Mouse (Mus musculus): ENCODE data around the gene Grm6. TPM values are rescaled to one million over a fixed set of nuclear protein-coding genes. Genes with fewer than 3 reads are reported as not detected.

Gene Grm6
- total RNA-seq (2014; rRNA removed; ENCODE audit: low replicate concordance) (not detected in 2 replicates), polyA plus RNA-seq (2015; fragmentation: Nextera tagmentation; extraction: Ambion mirVana) (not detected in 2 replicates)

DNA sequence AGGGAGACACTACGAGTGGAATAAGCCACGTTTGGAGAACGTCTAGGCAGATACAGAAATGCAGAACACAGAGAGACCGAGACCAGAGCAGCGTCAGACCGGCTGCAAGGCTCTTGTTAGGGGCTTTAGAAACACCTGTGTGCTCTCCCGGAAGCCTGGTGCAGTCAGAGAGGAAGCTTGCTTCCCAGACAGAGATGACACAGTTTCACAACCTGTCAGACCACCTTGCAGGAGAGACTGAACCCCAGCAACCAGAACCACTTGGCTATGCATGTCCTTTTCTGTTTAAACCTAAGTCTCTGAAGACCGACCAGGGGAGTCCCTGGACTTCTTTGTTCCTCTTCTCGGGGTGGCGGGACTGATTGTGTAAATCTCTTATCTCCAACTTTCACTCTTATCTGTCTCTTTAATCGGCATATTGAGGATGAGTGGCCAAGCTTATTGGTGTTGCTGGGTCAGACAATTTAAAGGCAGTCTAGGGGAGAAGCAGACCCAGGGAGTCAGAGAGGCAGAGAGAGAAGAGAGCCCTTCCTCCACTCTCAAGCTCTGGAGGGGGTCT lies at the start of gene Grm6:
Gene Grm6, plus strand, starts transcription at position 509 of the 559 bp plus-strand sequence.
- H3K9me3 ChIP-seq (replicated peaks; ENCODE audit: control insufficient read depth, low read length) = 0 out of 2 replicates have a peak, but pooled peaks cover 4% of the 10 kb centered on the region
- ATAC-seq (ENCODE audit: insufficient read depth, low read depth) (no peak), DNase-seq (ENCODE audit: low spot score) (no peak)
- H3K27ac ChIP-seq (ENCODE audit: low read depth) = no peak within 1 kb of the TSS
- peaks cover 55% of the 10 kb centered on the region for H3K27me3 ChIP-seq (ENCODE audit: control insufficient read depth, insufficient read depth, low read length)
- peak within 1 kb of the TSS; percentile 72 for H3K4me2 ChIP-seq (ENCODE audit: low read depth, low read length)
- TF ChIP-seq EP300 (IDR thresholded peaks at IDR 0.05; ENCODE audit: low read depth) = no peak
- no peak for TF ChIP-seq CTCF (IDR thresholded peaks at IDR 0.05; ENCODE audit: low read depth)
- 3% methylated on average over 11 of the region's 11 CpGs for WGBS
- peaks cover 6% of the 10 kb centered on the region for H3K4me1 ChIP-seq (ENCODE audit: control insufficient read depth, insufficient read depth)
- no peaks in the 10 kb centered on the region for H3K36me3 ChIP-seq (replicated peaks; ENCODE audit: control insufficient read depth, insufficient read depth, low read length)
- H3K4me3 ChIP-seq (ENCODE audit: low read depth, low read length) = peak within 1 kb of the TSS; percentile 46
- H3K9ac ChIP-seq (replicated peaks; ENCODE audit: low read depth, low read length) = no peak within 1 kb of the TSS

DNA sequence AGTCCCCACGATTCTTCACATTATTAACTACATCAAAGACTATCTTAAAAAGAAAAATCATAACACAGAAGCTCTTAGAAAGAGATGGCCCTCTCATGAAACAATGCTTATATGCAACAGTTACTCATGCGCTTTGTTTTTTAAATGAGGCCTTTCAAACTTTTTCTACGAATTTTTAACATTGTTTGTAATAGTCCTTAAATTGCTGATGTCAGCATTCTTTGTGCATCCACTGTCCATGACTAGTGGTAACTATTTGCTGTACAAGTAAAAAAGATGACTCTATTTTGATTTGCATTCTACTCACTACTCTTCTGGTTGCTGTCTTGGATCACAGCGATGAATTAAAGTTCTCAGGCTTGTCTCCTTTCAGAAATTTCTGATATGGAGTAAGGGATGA lies 36.3 kb upstream of the Grm6 start:
- Histone ChIP-seq H3K27ac (ENCODE audit: low read depth) (no peak overlapping the region), H3K9me3 (replicated peaks; ENCODE audit: control insufficient read depth, low read length) (peaks cover 43% of the 10 kb centered on the region), H3K4me1 (ENCODE audit: control insufficient read depth, insufficient read depth) (no peaks in the 10 kb centered on the region), H3K4me2 (ENCODE audit: low read depth, low read length) (no peak overlapping the region), H3K27me3 (ENCODE audit: control insufficient read depth, insufficient read depth, low read length) (no peaks in the 10 kb centered on the region), H3K36me3 (replicated peaks; ENCODE audit: control insufficient read depth, insufficient read depth, low read length) (peaks cover 50% of the 10 kb centered on the region), H3K9ac (replicated peaks; ENCODE audit: low read depth, low read length) (no peak overlapping the region), H3K4me3 (ENCODE audit: low read depth, low read length) (no peak overlapping the region)
- no peak for DNase-seq (ENCODE audit: low spot score)
- ATAC-seq (ENCODE audit: insufficient read depth, low read depth) = no peak
- no peak for TF ChIP-seq CTCF (IDR thresholded peaks at IDR 0.05; ENCODE audit: low read depth)
- TF ChIP-seq EP300 (IDR thresholded peaks at IDR 0.05; ENCODE audit: low read depth) = no peak
- WGBS = 92% methylated on average over 4 of the region's 4 CpGs

DNA sequence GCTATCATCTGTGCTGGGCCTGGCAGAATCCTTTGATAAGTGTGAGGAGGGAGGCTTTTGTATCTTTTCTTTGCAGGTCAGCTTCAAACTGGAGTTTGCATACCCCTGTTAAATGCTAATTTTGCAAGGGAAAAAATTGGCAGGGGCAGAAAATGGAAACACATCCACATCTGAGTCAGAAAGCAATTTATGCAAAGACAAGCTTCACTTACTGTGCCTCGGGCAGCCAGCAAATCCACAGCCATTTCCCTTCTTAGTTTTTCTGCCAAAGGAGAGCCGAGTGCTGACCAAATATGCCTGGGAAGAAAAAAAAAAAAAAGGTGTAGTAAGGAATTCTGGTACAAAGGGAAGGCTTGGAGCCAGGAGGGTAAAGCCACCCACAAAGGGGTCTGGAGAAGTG lies 24.3 kb upstream of the Grm6 start:
- H3K9me3 ChIP-seq (replicated peaks; ENCODE audit: control insufficient read depth, low read length) = no peaks in the 10 kb centered on the region
- H3K4me2 ChIP-seq (ENCODE audit: low read depth, low read length) = peak overlapping the region; percentile 85; the same call in 1 of the 2 replicates
- H3K27me3 ChIP-seq (ENCODE audit: control insufficient read depth, insufficient read depth, low read length) = no peaks in the 10 kb centered on the region
- no peak for TF ChIP-seq EP300 (IDR thresholded peaks at IDR 0.05; ENCODE audit: low read depth)
- TF ChIP-seq CTCF (IDR thresholded peaks at IDR 0.05; ENCODE audit: low read depth) = no peak
- H3K9ac ChIP-seq (replicated peaks; ENCODE audit: low read depth, low read length) = no peak overlapping the region
- H3K4me1 ChIP-seq (ENCODE audit: control insufficient read depth, insufficient read depth) = no peaks in the 10 kb centered on the region
- H3K4me3 ChIP-seq (ENCODE audit: low read depth, low read length) = no peak overlapping the region
- 65% methylated on average over 2 of the region's 2 CpGs for WGBS
- no peak for ATAC-seq (ENCODE audit: insufficient read depth, low read depth)
- H3K36me3 ChIP-seq (replicated peaks; ENCODE audit: control insufficient read depth, insufficient read depth, low read length) = peaks cover 16% of the 10 kb centered on the region
- no peak overlapping the region for H3K27ac ChIP-seq (ENCODE audit: low read depth)
- DNase-seq (ENCODE audit: low spot score) = no peak

DNA sequence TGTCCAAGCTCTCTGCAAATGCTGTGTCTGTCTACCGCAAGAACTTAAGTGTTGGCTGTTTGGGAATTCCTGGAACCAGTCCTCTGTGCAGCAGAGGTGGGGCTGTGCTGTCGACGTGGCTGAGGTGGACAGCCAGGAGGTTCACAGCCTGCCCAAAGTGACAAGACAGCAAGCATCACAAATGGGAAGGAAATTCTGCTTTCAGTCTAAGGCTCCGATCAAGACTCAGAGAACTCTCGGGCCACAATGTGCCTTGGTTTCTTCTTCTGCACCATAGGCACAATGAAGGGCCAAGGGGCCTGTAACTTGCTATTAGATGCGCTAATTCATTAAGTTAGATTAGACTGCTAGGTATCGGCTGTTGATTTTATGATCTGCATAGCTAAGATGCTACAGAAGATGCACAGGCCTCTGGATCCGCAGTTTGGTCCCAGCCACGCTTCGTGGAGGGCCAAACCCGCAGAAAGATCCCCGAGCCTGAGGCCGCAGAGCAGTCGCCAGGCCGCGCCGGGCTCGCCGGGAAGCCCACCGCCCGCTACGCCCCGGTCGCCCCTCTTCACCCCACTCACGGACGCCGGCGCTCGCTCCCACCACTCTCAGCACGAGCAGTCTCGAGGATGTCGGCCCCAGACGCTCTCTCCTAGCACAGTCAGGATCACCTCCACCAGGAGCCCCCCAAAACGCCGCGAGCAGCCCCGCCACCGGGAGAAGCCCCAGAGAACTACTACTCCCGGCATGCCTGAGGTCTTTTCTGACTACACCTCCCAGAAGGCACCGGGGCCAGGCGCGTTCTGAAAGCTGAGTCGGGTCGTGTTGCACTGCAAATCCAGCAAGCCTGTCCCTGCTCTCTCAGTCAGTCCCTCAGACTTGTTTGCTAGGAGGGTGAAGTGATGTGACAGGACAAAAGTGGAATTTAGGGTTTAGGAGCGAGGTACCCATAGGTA lies 23.2 kb upstream of the Grm6 start, which contains the start of gene Zfp354c:
Gene Zfp354c, minus strand, starts transcription at position 715 of the 944 bp plus-strand sequence.
- peaks cover 4% of the 10 kb centered on the region for H3K9me3 ChIP-seq (replicated peaks; ENCODE audit: control insufficient read depth, low read length)
- H3K27ac ChIP-seq (ENCODE audit: low read depth) = 0 out of 2 replicates have a peak within 1 kb of the TSS, but pooled peaks have one; percentile 12
- no peaks in the 10 kb centered on the region for H3K4me1 ChIP-seq (ENCODE audit: control insufficient read depth, insufficient read depth)
- peak within 1 kb of the TSS; percentile 81 for H3K4me3 ChIP-seq (ENCODE audit: low read depth, low read length)
- TF ChIP-seq EP300 (IDR thresholded peaks at IDR 0.05; ENCODE audit: low read depth) (no peak), CTCF (IDR thresholded peaks at IDR 0.05; ENCODE audit: low read depth) (no peak)
- H3K9ac ChIP-seq (replicated peaks; ENCODE audit: low read depth, low read length) = peak within 1 kb of the TSS; percentile 70
- DNase-seq (ENCODE audit: low spot score) (peak; percentile 79), ATAC-seq (ENCODE audit: insufficient read depth, low read depth) (peak; percentile 92)
- H3K36me3 ChIP-seq (replicated peaks; ENCODE audit: control insufficient read depth, insufficient read depth, low read length) = peaks cover 16% of the 10 kb centered on the region
- H3K27me3 ChIP-seq (ENCODE audit: control insufficient read depth, insufficient read depth, low read length) = no peaks in the 10 kb centered on the region
- 1% methylated on average over 45 of the region's 45 CpGs for WGBS
- peak within 1 kb of the TSS; percentile 85 for H3K4me2 ChIP-seq (ENCODE audit: low read depth, low read length)

DNA sequence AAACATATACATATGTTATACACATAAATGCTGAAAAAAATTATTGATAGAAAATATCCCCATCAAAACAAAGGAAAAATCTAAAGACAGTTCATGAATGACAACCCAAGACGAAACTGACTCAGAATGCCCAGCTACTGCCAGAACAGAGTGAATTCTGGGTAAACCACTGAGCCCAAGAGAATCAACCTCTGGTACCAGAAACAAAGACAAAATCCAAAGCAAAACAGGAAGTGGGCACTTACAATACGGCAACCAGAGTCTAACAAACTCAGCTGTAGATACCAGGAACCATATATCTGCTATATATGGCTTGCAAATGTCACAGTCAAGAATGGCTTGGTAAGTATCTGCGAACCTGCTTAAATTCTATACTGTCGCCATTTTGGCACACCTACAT lies 14.8 kb upstream of the Grm6 start:
- DNase-seq (ENCODE audit: low spot score) (no peak), ATAC-seq (ENCODE audit: insufficient read depth, low read depth) (no peak)
- H3K9ac ChIP-seq (replicated peaks; ENCODE audit: low read depth, low read length) = no peak overlapping the region
- H3K36me3 ChIP-seq (replicated peaks; ENCODE audit: control insufficient read depth, insufficient read depth, low read length) = peaks cover 9% of the 10 kb centered on the region; the same call in 1 of the 2 replicates
- H3K27me3 ChIP-seq (ENCODE audit: control insufficient read depth, insufficient read depth, low read length) = no peaks in the 10 kb centered on the region
- TF ChIP-seq EP300 (IDR thresholded peaks at IDR 0.05; ENCODE audit: low read depth) (no peak), CTCF (IDR thresholded peaks at IDR 0.05; ENCODE audit: low read depth) (no peak)
- 75% methylated on average over 4 of the region's 4 CpGs for WGBS
- peaks cover 18% of the 10 kb centered on the region for H3K9me3 ChIP-seq (replicated peaks; ENCODE audit: control insufficient read depth, low read length)
- no peaks in the 10 kb centered on the region; the same call in 1 of the 2 replicates for H3K4me1 ChIP-seq (ENCODE audit: control insufficient read depth, insufficient read depth)
- H3K27ac ChIP-seq (ENCODE audit: low read depth) = no peak overlapping the region
- H3K4me2 ChIP-seq (ENCODE audit: low read depth, low read length) = no peak overlapping the region
- H3K4me3 ChIP-seq (ENCODE audit: low read depth, low read length) = no peak overlapping the region

Data from heart, postnatal 0 days (tissue).